Mouse (Mus musculus) spleen, adult 2 months (tissue): Measurements from ENCODE around the gene Gli2.

Experiments used
- CTCF ChIP-seq: fragments of 200-500 bp; IDR thresholded peaks from 2 replicates; pipeline ENCODE4 v1.5.1; 2011; ENCODE audit warnings: mild to moderate bottlenecking, inconsistent platforms; ENCODE audit not compliant: insufficient read depth, insufficient read length, insufficient replicate concordance; ENCODE audit errors: extremely low read depth
- POLR2A ChIP-seq: fragments of 200-500 bp; IDR thresholded peaks from 2 replicates; pipeline ENCODE4 v1.6.1; 2011; ENCODE audit warnings: low read depth, low read length, inconsistent platforms

- TF ChIP-seq CTCF (no peak), POLR2A (no peak)
Observed at GRCm38 (mm10) chr1:118970068-118970467, 83.4 kb downstream of the Gli2 start.
